ENCODE assay signal across 7 mouse cellular contexts in the genomic region with DNA sequence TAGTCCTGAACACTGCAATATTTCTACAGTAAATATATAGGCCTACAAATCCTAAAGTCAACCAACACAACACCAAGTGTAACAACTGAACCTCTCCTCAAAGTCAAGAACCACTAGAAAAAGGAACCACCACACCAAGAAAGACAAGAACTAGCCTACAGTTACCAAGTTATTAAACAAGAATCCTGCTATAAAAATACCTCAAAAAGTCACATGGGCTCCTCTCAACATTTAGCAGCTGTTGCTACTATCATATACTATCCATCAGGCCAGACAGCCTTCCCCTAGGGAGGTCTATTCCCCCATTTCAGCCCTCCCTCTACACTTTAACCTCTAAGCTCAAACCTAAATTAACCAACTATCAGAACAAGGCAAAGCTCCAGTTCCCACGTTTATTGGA. TPM values are rescaled to one million over a fixed set of nuclear protein-coding genes. Genes with fewer than 3 reads are reported as not detected.
DNase-seq lines count a peak whose midpoint lies in the region; ATAC-seq lines count a peak whose summit lies in the region.

No protein-coding gene starts in this region.

- H3K9ac ChIP-seq in neural tube, embryonic 11.5 days (ENCODE audit: low read length) = no peak overlapping the region
- peak overlapping the region; percentile 99 for H3K9ac ChIP-seq in forebrain, embryonic 12.5 days
- no peak overlapping the region for H3K9ac ChIP-seq in limb, embryonic 15.5 days

- no peaks in the 10 kb centered on the region for H3K9me3 ChIP-seq in neural tube, embryonic 11.5 days (ENCODE audit: control insufficient read depth, low read length)
- no peaks in the 10 kb centered on the region for H3K9me3 ChIP-seq in forebrain, embryonic 12.5 days
- H3K9me3 ChIP-seq in limb, embryonic 15.5 days = no peaks in the 10 kb centered on the region

- 12% methylated on average over 1 of the region's 1 CpGs for WGBS in neural tube, embryonic 11.5 days
- WGBS in forebrain, embryonic 12.5 days = 13% methylated on average over 1 of the region's 1 CpGs
- 0% methylated on average over 1 of the region's 1 CpGs for WGBS in limb, embryonic 15.5 days

- no peaks in the 10 kb centered on the region for H3K27me3 ChIP-seq in neural tube, embryonic 11.5 days (ENCODE audit: control insufficient read depth, insufficient read depth, low read length)
- H3K27me3 ChIP-seq in forebrain, embryonic 12.5 days = peaks cover 6% of the 10 kb centered on the region; the same call in 1 of the 2 replicates
- no peaks in the 10 kb centered on the region for H3K27me3 ChIP-seq in limb, embryonic 15.5 days

- H3K27ac ChIP-seq in neural tube, embryonic 11.5 days (ENCODE audit: low read depth, low read length) = no peak overlapping the region
- no peak overlapping the region for H3K27ac ChIP-seq in forebrain, embryonic 12.5 days
- H3K27ac ChIP-seq in limb, embryonic 15.5 days = no peak overlapping the region

- H3K4me1 ChIP-seq in neural tube, embryonic 11.5 days (ENCODE audit: control insufficient read depth, insufficient read depth, low read length) = peaks cover 3% of the 10 kb centered on the region; the same call in 1 of the 2 replicates
- H3K4me1 ChIP-seq in forebrain, embryonic 12.5 days = peaks cover 17% of the 10 kb centered on the region
- 0 out of 2 replicates have a peak, but pooled peaks cover 9% of the 10 kb centered on the region for H3K4me1 ChIP-seq in limb, embryonic 15.5 days

- H3K4me3 ChIP-seq in neural tube, embryonic 11.5 days (ENCODE audit: low read depth, low read length) = peak overlapping the region; percentile 100
- peak overlapping the region; percentile 100 for H3K4me3 ChIP-seq in forebrain, embryonic 12.5 days (replicated peaks)
- peak overlapping the region; percentile 99 for H3K4me3 ChIP-seq in limb, embryonic 15.5 days

- H3K36me3 ChIP-seq in neural tube, embryonic 11.5 days (ENCODE audit: control insufficient read depth, insufficient read depth, low read length) = no peaks in the 10 kb centered on the region
- peaks cover 20% of the 10 kb centered on the region for H3K36me3 ChIP-seq in forebrain, embryonic 12.5 days (replicated peaks)
- peaks cover 3% of the 10 kb centered on the region; the same call in 1 of the 2 replicates for H3K36me3 ChIP-seq in limb, embryonic 15.5 days

- no peak for ATAC-seq in neural tube, embryonic 11.5 days (ENCODE audit: insufficient read depth, low FRiP score, low TSS enrichment)
- ATAC-seq in forebrain, embryonic 12.5 days (ENCODE audit: low FRiP score) = no peak
- ATAC-seq in limb, embryonic 15.5 days (ENCODE audit: insufficient number of reproducible peaks, low FRiP score, low TSS enrichment, low read depth) = no peak
- ATAC-seq in CD4-positive, CD25-positive, alpha-beta regulatory T cell, adult 4 months = no peak

- peak overlapping the region; percentile 73 for H3K4me2 ChIP-seq in neural tube, embryonic 11.5 days (ENCODE audit: low read depth)
- peak overlapping the region; percentile 68 for H3K4me2 ChIP-seq in forebrain, embryonic 12.5 days
- H3K4me2 ChIP-seq in limb, embryonic 15.5 days = peak overlapping the region; percentile 59

- no peak for DNase-seq in neural tube, embryonic 11.5 days (ENCODE audit: low spot score)
- no peak for DNase-seq in neural tube, embryonic 10.5 days (ENCODE audit: extremely low spot score, low spot score)
- DNase-seq in urinary bladder, postnatal 14 days (ENCODE audit: low spot score) = no peak
- no peak for DNase-seq in urinary bladder, postnatal 36 days (ENCODE audit: low spot score in 2 of 2)

RNA-seq across cellular contexts. Expression of gene Syncrip, which starts 2.3 kb away (rescaled TPM):
- polyA plus RNA-seq in neural tube, embryonic 11.5 days (2014; fragmentation: Nextera tagmentation; extraction: Ambion mirVana) = 124 and 132 TPM in 2 replicates
- 153 and 154 TPM in 2 replicates for polyA plus RNA-seq in forebrain, embryonic 12.5 days (2016; fragmentation: Nextera tagmentation; extraction: Ambion mirVana)
- polyA plus RNA-seq in limb, embryonic 15.5 days (2015; fragmentation: Nextera tagmentation; extraction: Ambion mirVana) = 94.5 and 95.0 TPM in 2 replicates
- polyA plus RNA-seq in CD4-positive, CD25-positive, alpha-beta regulatory T cell, adult 4 months (2017; shearing (Covaris generic)) = 100 to 1,000 TPM in 1 of 2 experiments, 10 to 100 TPM in 1; 96.0 to 101 TPM

RNA-seq across cellular contexts. Expression of gene Gm20537, which starts 23.7 kb away (rescaled TPM):
- polyA plus RNA-seq in neural tube, embryonic 11.5 days (2014; fragmentation: Nextera tagmentation; extraction: Ambion mirVana) = 0.46 TPM in 1 of 2 replicates, not detected in the other
- 0.42 and 1.2 TPM in 2 replicates for polyA plus RNA-seq in forebrain, embryonic 12.5 days (2016; fragmentation: Nextera tagmentation; extraction: Ambion mirVana)
- 0.61 TPM in 1 of 2 replicates, not detected in the other for polyA plus RNA-seq in limb, embryonic 15.5 days (2015; fragmentation: Nextera tagmentation; extraction: Ambion mirVana)
- polyA plus RNA-seq in CD4-positive, CD25-positive, alpha-beta regulatory T cell, adult 4 months (2017; shearing (Covaris generic)) = 1 to 10 TPM; 1.2 to 1.8 TPM

RNA-seq across cellular contexts. Expression of gene Snx14, which starts 41.4 kb away (rescaled TPM):
- 19.3 and 20.7 TPM in 2 replicates for polyA plus RNA-seq in neural tube, embryonic 11.5 days (2014; fragmentation: Nextera tagmentation; extraction: Ambion mirVana)
- 22.4 and 25.0 TPM in 2 replicates for polyA plus RNA-seq in forebrain, embryonic 12.5 days (2016; fragmentation: Nextera tagmentation; extraction: Ambion mirVana)
- 27.8 and 28.7 TPM in 2 replicates for polyA plus RNA-seq in limb, embryonic 15.5 days (2015; fragmentation: Nextera tagmentation; extraction: Ambion mirVana)
- polyA plus RNA-seq in CD4-positive, CD25-positive, alpha-beta regulatory T cell, adult 4 months (2017; shearing (Covaris generic)) = 10 to 100 TPM; 44.6 to 52.4 TPM
